Mouse (Mus musculus) layer of hippocampus, adult 8-10 months (tissue): ENCODE results near the gene Sept7. TPM values are rescaled to one million over a fixed set of nuclear protein-coding genes. Genes with fewer than 3 reads are reported as not detected.
"Not testable (repeated sequence)": the region's sequence is repeated elsewhere in the genome, so short reads cannot be mapped to it uniquely, and the experiment has no call there.

Source experiments
- DNase-seq, 2 experiments: peaks; one replicate each; pipeline ENCODE4 v3.0.0; 2022; ENCODE audit warnings: low spot score in 2 of 2
- total RNA-seq, 4 experiments: library from RNA; stranded (reverse); gene quantifications; 2 replicates each; pipeline ENCODE4 v1.2.4; 2022

The Sept7 gene
- total RNA-seq, 4 experiments from 2014 or later = 274 to 299 (median 288) TPM

GRCm38 (mm10) chr9:25253478-25253824 lies 1.2 kb downstream of the Sept7 start:
- no peak for DNase-seq

DNA sequence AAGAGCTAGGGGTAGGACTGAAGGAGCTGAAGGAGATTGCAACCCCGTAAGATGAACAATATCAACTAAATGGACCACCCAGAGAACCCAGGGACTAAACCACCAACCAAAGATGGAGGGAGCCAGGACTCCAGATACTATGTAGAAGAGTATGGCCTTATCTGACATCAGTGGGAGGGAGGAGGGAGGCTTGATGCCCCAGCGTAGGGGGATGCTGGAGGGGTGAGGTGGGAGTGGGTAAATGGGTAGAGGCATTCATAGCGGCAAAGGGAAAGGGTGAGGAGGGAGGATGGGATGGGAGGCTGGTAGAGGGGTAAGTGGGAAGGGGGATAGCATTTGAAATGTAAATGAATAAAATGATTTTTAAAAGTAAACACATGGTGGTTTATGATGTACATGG lies 8.2 kb downstream of the Sept7 start:
- DNase-seq = no peak

- no peak for DNase-seq
Observed at GRCm38 (mm10) chr9:25260979-25261378, 8.7 kb downstream of the Sept7 start.

- DNase-seq = no peak
Observed at GRCm38 (mm10) chr9:25262087-25262486, 9.8 kb downstream of the Sept7 start.

DNA sequence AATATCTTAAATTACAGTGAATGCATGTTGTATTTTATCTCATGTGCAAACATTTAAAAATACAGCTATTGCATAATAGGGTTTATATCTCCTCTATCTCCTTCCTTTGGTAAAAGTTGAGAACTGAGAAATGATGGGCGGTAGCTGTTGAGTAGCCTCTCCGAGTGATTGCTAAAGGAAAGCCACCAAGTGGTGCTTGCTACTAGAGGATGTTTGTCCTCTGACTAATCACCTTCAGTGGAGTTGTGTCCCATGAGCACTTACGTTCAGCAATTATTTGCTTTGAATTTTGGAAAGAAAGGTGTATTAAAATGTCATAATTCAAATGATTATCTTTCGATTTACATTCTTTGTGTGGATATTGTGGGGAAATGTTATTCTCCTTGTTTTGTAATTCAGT lies 13.6 kb downstream of the Sept7 start:
- no peak for DNase-seq

DNA sequence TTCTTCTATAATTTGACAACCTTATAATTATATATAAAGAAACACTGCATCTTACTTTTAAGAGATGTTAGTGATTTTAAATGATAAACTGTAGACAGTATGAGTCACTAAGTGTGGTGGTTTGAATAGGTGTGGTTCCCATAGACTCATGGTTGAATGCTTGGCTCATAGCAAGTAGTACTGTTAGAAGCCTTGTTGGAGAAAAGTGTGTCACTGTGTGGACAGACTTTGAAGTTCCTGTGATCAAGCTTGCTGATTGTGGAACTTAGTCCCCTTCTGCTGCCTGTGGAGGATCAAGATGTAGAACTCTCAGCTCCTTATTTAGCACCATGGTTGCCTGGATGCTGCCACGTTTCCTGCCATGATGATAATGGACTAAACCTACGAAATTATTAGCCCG lies 14.9 kb downstream of the Sept7 start:
- DNase-seq = no peak

- DNase-seq = no peak
Observed at GRCm38 (mm10) chr9:25267574-25267973, 15.3 kb downstream of the Sept7 start.

- DNase-seq = no peak
Observed at GRCm38 (mm10) chr9:25271902-25272301, 19.7 kb downstream of the Sept7 start.

GRCm38 (mm10) chr9:25289796-25290195 lies 37.6 kb downstream of the Sept7 start:
- no peak for DNase-seq

DNA sequence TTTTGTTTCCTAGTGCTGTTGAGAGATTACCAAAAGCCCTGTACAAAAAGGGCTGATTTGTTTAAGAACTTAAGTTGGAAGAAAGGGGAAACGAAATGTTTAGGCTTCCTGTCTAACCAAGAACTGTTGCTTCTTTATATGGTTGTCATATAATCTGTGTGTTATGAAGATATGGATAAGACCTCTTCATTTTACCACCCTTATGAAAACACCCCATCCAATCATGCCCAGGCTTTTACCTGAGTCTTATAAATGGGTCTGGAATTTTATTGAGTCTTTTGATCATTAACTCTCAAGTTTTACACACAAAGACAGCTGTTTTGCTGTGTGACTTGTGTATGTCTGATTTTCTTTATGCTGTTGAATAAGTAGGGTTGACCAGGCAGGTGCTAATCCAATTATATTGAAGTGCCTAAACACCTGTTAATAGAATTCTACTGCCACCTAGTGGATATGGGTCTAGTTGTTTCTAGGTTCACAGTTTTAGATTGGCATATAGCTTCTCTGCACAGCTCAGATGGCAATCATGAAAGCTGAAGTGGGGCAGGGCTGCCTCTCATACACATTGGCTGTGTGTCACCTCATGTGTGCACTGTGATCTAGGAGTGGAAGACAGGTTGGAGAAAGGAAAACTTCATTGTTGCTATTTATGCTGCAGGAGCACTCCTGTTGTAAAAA lies 57.4 kb downstream of the Sept7 start:
- no peak for DNase-seq

GRCm38 (mm10) chr9:25314304-25314703 lies 62.1 kb downstream of the Sept7 start:
- no peak for DNase-seq

DNA sequence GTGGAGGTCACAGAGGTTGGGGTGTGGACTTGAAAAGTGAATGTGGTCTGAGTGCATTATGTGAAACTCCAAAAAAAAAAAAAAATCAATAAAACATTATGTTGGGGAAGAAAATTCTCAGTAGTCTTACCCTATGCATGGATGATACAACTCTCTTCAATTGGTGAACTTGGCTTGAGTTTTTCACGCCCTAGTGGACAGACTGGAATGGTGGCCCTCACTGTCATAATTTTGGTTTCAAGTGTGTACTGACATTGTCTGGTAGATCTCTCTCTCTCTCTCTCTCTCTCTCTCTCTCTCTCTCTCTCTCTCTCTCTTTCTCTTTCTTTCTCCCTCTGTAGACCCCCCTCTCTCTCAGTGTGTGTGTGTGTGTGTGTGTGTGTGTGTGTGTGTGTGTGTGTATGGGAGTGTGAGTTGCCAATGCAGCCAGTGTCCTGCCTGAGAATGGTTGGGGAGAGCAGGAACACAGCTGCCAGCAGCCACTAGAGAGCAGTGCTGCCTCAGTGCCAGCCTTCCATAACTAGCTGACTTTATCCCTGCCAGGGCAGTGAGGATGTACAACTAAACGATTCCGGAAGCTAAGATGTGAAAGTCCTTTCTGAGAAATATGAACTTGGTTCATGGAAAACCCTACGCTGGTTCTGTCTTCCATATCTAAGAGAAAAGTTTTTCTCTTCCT lies 65.7 kb downstream of the Sept7 start:
- DNase-seq = peak in 1 of 2 experiments; percentile 73

GRCm38 (mm10) chr9:25319676-25320075 lies 67.4 kb downstream of the Sept7 start:
- not testable (repeated sequence) for DNase-seq

GRCm38 (mm10) chr9:25327727-25328370 lies 75.6 kb downstream of the Sept7 start:
- DNase-seq = no peak

DNA sequence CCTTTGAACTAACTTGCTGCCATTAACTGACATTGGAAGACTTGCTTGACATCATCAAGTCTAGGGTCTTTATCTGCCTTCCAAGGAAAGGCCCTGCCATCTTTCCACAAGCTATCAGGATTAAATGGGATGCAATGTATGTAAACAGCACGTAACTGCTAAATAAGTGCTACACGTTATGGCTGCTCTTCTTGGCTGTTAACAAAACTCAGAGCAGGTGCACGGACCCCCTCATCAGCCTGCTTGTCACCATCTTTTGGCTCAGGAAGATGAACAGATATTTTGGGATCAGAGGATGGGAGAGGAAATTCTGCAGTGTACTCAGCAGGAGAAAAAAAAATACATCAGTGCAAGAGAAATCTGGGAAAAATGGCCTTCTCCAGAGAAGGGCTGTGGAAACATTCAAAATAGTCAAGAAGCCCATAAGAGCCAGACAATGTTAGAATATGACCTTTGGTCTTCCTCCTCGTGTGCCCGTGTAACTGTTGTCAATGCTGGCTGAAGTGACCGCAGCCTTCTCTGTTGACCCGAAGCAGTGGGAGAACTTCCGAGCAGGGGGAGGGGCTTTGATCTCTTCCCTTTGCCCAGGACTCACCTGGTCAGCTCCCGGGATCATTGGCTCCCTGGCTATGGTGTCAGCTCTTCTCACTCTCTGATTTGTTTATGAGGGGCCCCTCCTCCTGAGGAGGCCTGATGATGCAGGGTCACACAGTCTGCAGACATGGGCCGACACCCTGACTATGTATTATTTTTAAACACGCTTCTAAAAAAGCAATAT lies 76.9 kb downstream of the Sept7 start:
- no peak for DNase-seq

GRCm38 (mm10) chr9:25337436-25338198 lies 85.4 kb downstream of the Sept7 start:
- DNase-seq = no peak

- no peak for DNase-seq
Observed at GRCm38 (mm10) chr9:25340412-25340811, 88.2 kb downstream of the Sept7 start.

DNA sequence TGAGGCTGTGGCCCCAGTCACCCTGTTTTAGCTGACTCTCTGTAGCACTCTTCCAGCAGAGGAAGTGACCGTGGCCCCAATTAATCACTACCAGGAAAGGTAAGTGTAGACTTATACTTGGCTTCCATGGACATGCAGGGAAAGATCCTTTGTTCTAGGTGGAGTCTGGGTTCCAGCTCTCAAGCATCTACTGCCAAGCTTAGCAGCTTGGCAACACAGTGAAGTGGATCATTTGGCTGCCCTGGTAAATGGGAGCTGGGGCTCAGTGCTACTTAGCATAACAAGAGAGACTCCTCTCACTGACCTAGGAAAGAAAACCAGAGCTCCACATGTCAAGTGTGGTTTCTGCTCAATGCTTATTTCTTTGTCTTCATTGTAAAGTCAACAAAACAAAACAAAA lies 101.5 kb downstream of the Sept7 start:
- no peak for DNase-seq

- DNase-seq = peak; percentile 59 to 78
Observed at GRCm38 (mm10) chr9:25355806-25356205, 103.6 kb downstream of the Sept7 start.

- no peak for DNase-seq
Observed at GRCm38 (mm10) chr9:25357589-25357988, 105.3 kb downstream of the Sept7 start.

DNA sequence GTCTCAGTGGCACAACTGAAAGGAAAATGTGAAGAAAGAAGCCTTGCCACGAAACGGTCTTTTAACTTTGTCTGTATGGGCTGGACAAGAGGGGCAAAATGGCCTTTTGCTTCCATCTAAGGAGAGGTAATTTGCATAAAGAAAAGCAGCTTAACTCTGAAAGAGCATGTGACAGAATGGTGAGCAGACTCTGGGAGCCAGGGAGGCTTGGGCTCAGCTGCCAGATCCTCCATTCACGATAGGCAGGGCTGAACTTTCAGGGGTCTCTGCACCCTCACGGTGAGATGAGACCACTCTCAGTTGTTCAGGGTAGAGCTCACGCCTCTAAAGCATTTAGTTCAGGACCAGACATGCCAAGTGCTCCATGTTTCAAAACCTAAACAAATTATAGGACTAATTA lies 105.8 kb downstream of the Sept7 start:
- DNase-seq = no peak
